Mouse (Mus musculus) cerebellum, postnatal 10 days (tissue): ENCODE results near the gene Adam3.

Experiments used
- DNase-seq, 2 experiments: peaks; one replicate each; pipeline ENCODE4 v3.0.0; 2021; ENCODE audit warnings: mixed read lengths in 2 of 2

Adam3 gene

DNA sequence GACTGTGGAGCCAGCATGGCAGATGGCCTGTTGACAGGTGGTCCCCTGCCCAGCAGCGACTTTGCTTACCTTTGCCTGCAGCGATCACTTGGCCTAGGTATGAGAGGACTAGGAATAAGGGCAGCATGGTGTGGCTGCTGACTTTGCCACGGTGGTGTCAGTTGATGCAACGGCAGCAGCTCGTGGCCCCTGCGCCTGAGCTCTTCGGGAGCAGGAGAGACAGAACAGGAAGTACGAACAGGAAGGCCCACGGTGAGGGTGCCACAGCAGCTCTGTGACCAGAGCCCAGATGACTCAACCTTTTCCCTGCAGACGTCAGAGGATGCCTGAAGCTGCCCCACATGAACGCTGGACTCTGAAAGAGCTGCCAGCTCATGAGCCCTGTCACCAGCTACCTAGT lies at the start of gene Adam3:
TSS of gene Adam3 (minus strand) at position 223 of the 400 bp plus-strand sequence.
- DNase-seq: peak; percentile 2 to 4

- DNase-seq: no peak
Observed at GRCm38 (mm10) chr8:24724886-24725626, 596 bp downstream of the Adam3 start.
